Comparison of ENCODE assay signal across 24 mouse cellular contexts in the genomic region with DNA sequence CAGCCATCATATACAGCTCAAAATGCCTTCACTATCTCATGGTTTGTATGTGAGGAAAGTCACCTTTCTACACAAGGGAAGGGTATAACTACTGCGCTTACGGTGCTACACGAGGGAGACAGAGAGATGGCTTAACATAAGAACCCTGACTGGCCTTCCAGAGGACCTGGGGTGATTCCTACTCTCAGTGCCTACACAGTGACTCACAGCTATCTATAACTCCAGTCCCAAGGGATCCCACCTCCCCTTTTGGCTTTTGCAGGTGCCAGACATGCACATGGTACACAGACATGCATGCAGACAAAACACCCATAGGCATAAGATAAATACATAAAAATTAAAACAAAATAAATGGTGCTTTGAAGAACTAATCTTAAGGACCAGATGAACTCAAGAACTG. TPM values are rescaled to one million over a fixed set of nuclear protein-coding genes. Genes with fewer than 3 reads are reported as not detected.
DNase-seq lines count a peak whose midpoint lies in the region; ATAC-seq and TF ChIP-seq lines count a peak whose summit lies in the region.
"Had no signal": no experiment of that assay in that cellular context is flagged by ENCODE, and none has a peak within 500 bp of the region (broad histone marks: within the 10 kb centered on the region; RNA-seq: fewer than 3 reads in every experiment).

No protein-coding gene starts in this region.

- H3K4me3 ChIP-seq in forebrain, embryonic 15.5 days, result no peak overlapping the region
- H3K4me3 ChIP-seq in forebrain, embryonic 16.5 days (replicated peaks; ENCODE audit: low read length), result no peak overlapping the region
- no peak overlapping the region for H3K4me3 ChIP-seq in heart, postnatal 0 days (ENCODE audit: low read depth, low read length)
- no peak overlapping the region for H3K4me3 ChIP-seq in heart, embryonic 10.5 days
- H3K4me3 ChIP-seq: forebrain, embryonic 10.5 days; heart, embryonic 12.5 days had no signal

- no peak for TF ChIP-seq EP300 in heart, postnatal 0 days (IDR thresholded peaks at IDR 0.05; ENCODE audit: low read depth)

- H3K4me2 ChIP-seq in forebrain, embryonic 15.5 days (replicated peaks), result no peak overlapping the region
- H3K4me2 ChIP-seq in forebrain, embryonic 16.5 days (ENCODE audit: low read length), result no peak overlapping the region
- H3K4me2 ChIP-seq in heart, postnatal 0 days (ENCODE audit: low read depth, low read length), result no peak overlapping the region
- H3K4me2 ChIP-seq: heart, embryonic 12.5 days; hindbrain, embryonic 14.5 days had no signal

- H3K36me3 ChIP-seq in forebrain, embryonic 15.5 days, result peaks cover 13% of the 10 kb centered on the region
- H3K36me3 ChIP-seq in forebrain, embryonic 16.5 days (ENCODE audit: control insufficient read depth, insufficient read depth), result 0 out of 2 replicates have a peak, but pooled peaks cover 4% of the 10 kb centered on the region
- H3K36me3 ChIP-seq in heart, postnatal 0 days (replicated peaks; ENCODE audit: control insufficient read depth, insufficient read depth, low read length), result peaks cover 31% of the 10 kb centered on the region
- H3K36me3 ChIP-seq in heart, embryonic 10.5 days, result peaks cover 7% of the 10 kb centered on the region; the same call in 1 of the 2 replicates

- no peak for DNase-seq in heart, postnatal 0 days (ENCODE audit: low spot score)
- DNase-seq in heart, embryonic 10.5 days (ENCODE audit: low spot score), result no peak
- peak; percentile 37 for DNase-seq in brain, embryonic 14.5 days (ENCODE audit: low read depth)
- no peak for DNase-seq in cerebellum, postnatal 25 days
- DNase-seq: adrenal gland, postnatal 10 days; adrenal gland, postnatal 36 days; cerebellum, adult 11-12 months; cerebellum, adult 8-10 months; cerebellum, postnatal 10 days; gastrocnemius, postnatal 10 days; gastrocnemius, postnatal 36 days; heart, postnatal 36 days; kidney, adult 18-20 months; kidney, adult 9 months had no signal

- no peak for ATAC-seq in forebrain, embryonic 15.5 days (replicated peaks)
- no peak for ATAC-seq in forebrain, embryonic 16.5 days
- no peak for ATAC-seq in heart, postnatal 0 days (ENCODE audit: insufficient read depth, low read depth)
- ATAC-seq: hindbrain, postnatal 0 days; inflammation-experienced regulatory T-cells, adult 6 months; intestine, embryonic 16.5 days; Patski had no signal

- 87% methylated on average over 3 of the region's 3 CpGs for WGBS in forebrain, embryonic 15.5 days
- WGBS in forebrain, embryonic 16.5 days, result 79% methylated on average over 3 of the region's 3 CpGs
- 72% methylated on average over 3 of the region's 3 CpGs for WGBS in heart, postnatal 0 days
- WGBS in heart, embryonic 10.5 days, result 88% methylated on average over 3 of the region's 3 CpGs

- H3K9me3 ChIP-seq in forebrain, embryonic 15.5 days, result no peaks in the 10 kb centered on the region
- H3K9me3 ChIP-seq in forebrain, embryonic 16.5 days (ENCODE audit: control insufficient read depth, low read length), result no peaks in the 10 kb centered on the region
- H3K9me3 ChIP-seq in heart, postnatal 0 days (replicated peaks; ENCODE audit: control insufficient read depth, low read length), result no peaks in the 10 kb centered on the region
- no peaks in the 10 kb centered on the region for H3K9me3 ChIP-seq in heart, embryonic 10.5 days
- H3K9me3 ChIP-seq: forebrain, embryonic 10.5 days; G1E; heart, embryonic 12.5 days had no signal

- H3K9ac ChIP-seq in forebrain, embryonic 15.5 days (replicated peaks), result no peak overlapping the region
- no peak overlapping the region for H3K9ac ChIP-seq in forebrain, embryonic 16.5 days (replicated peaks; ENCODE audit: low read depth, low read length)
- no peak overlapping the region for H3K9ac ChIP-seq in heart, postnatal 0 days (replicated peaks; ENCODE audit: low read depth, low read length)
- H3K9ac ChIP-seq: heart, embryonic 12.5 days; hindbrain, embryonic 14.5 days had no signal

- no peak for TF ChIP-seq CTCF in heart, postnatal 0 days (IDR thresholded peaks at IDR 0.05; ENCODE audit: low read depth)
- TF ChIP-seq CTCF in brain, embryonic 14.5 days (IDR thresholded peaks at IDR 0.05; ENCODE audit: borderline replicate concordance, extremely low read depth, insufficient read depth, insufficient read length), result no peak

- TF ChIP-seq POLR2A in brain, embryonic 14.5 days (IDR thresholded peaks at IDR 0.05; ENCODE audit: borderline replicate concordance, extremely low read depth, insufficient read depth, insufficient read length, poor library complexity, severe bottlenecking), result no peak

- H3K27ac ChIP-seq in forebrain, embryonic 15.5 days (replicated peaks), result peak overlapping the region; percentile 42
- H3K27ac ChIP-seq in forebrain, embryonic 16.5 days (ENCODE audit: low read length), result no peak overlapping the region
- H3K27ac ChIP-seq in heart, postnatal 0 days (ENCODE audit: low read depth), result 0 out of 2 replicates have a peak overlapping the region, but pooled peaks have one; percentile 15
- no peak overlapping the region for H3K27ac ChIP-seq in heart, embryonic 10.5 days
- H3K27ac ChIP-seq: hindbrain, postnatal 0 days had no signal

- H3K4me1 ChIP-seq in forebrain, embryonic 15.5 days, result peaks cover 37% of the 10 kb centered on the region
- H3K4me1 ChIP-seq in forebrain, embryonic 16.5 days (replicated peaks; ENCODE audit: control insufficient read depth, insufficient read depth, low read length), result peaks cover 26% of the 10 kb centered on the region
- H3K4me1 ChIP-seq in heart, postnatal 0 days (ENCODE audit: control insufficient read depth, insufficient read depth), result peaks cover 9% of the 10 kb centered on the region; the same call in 1 of the 2 replicates
- H3K4me1 ChIP-seq in heart, embryonic 10.5 days, result peaks cover 8% of the 10 kb centered on the region; the same call in 1 of the 2 replicates

- no peaks in the 10 kb centered on the region for H3K27me3 ChIP-seq in forebrain, embryonic 15.5 days
- H3K27me3 ChIP-seq in forebrain, embryonic 16.5 days (replicated peaks; ENCODE audit: control insufficient read depth, insufficient read depth, low read length), result no peaks in the 10 kb centered on the region
- no peaks in the 10 kb centered on the region for H3K27me3 ChIP-seq in heart, postnatal 0 days (ENCODE audit: control insufficient read depth, insufficient read depth, low read length)
- H3K27me3 ChIP-seq in heart, embryonic 10.5 days (ENCODE audit: insufficient read depth, poor library complexity, severe bottlenecking), result no peaks in the 10 kb centered on the region
- H3K27me3 ChIP-seq: heart, embryonic 12.5 days; Patski had no signal

RNA-seq across cellular contexts. Expression of a gene that starts 35.6 kb away (rescaled TPM):
- 52.0 and 52.3 TPM in 2 replicates for polyA plus RNA-seq in forebrain, embryonic 15.5 days (2015; fragmentation: Nextera tagmentation; extraction: Ambion mirVana)
- 49.9 and 60.2 TPM in 2 replicates for polyA plus RNA-seq in forebrain, embryonic 16.5 days (2015; fragmentation: Nextera tagmentation; extraction: Ambion mirVana)
- 37.3 and 37.6 TPM in 2 replicates for total RNA-seq in heart, postnatal 0 days (2014; rRNA removed; ENCODE audit: low replicate concordance)
- 23.3 and 27.7 TPM in 2 replicates for polyA plus RNA-seq in heart, postnatal 0 days (2015; fragmentation: Nextera tagmentation; extraction: Ambion mirVana)
- 27.5 and 39.7 TPM in 2 replicates for polyA plus RNA-seq in heart, embryonic 10.5 days (2016; fragmentation: Nextera tagmentation; extraction: Ambion mirVana)
- polyA plus RNA-seq in brain, embryonic 14.5 days (2012; rRNA removed), result 25.2 and 28.5 TPM in 2 replicates

Comparison
In these comparisons a context has a peak if more than half of its experiments do, and no peak if none do; other contexts are left out.
1. H3K27ac ChIP-seq: peak in forebrain, embryonic 15.5 days (single experiment) and heart, postnatal 0 days (single experiment); none in forebrain, embryonic 16.5 days (single experiment) and heart, embryonic 10.5 days (single experiment).